Mouse (Mus musculus): ENCODE data around the gene Actg2. TPM values are rescaled to one million over a fixed set of nuclear protein-coding genes. Genes with fewer than 3 reads are reported as not detected.

Actg2 gene
- polyA plus RNA-seq, 1 experiment from 2014 or later: 1.2 TPM

GRCm38 (mm10) chr6:83571840-83572667 lies 36.0 kb upstream of the Actg2 start:
- ATAC-seq (peak; percentile 98), DNase-seq (ENCODE audit: low spot score) (peak; percentile 98)
- Histone ChIP-seq H3K9ac (ENCODE audit: low read length) (peak overlapping the region; percentile 75), H3K4me3 (ENCODE audit: low read depth, low read length) (peak overlapping the region; percentile 47), H3K36me3 (ENCODE audit: control insufficient read depth, insufficient read depth, low read length) (peaks cover 10% of the 10 kb centered on the region; the same call in 1 of the 2 replicates), H3K4me2 (ENCODE audit: low read length) (peak overlapping the region; percentile 92), H3K27ac (ENCODE audit: low read depth, low read length) (peak overlapping the region; percentile 83), H3K27me3 (replicated peaks; ENCODE audit: control insufficient read depth, insufficient read depth, low read length) (no peaks in the 10 kb centered on the region), H3K4me1 (ENCODE audit: control insufficient read depth, insufficient read depth, low read length) (peaks cover 10% of the 10 kb centered on the region), H3K9me3 (replicated peaks; ENCODE audit: control insufficient read depth, low read length) (no peaks in the 10 kb centered on the region)
- WGBS: 5% methylated on average over 37 of the region's 37 CpGs

GRCm38 (mm10) chr6:83568901-83569862 lies 33.1 kb upstream of the Actg2 start:
- no peaks in the 10 kb centered on the region for H3K9me3 ChIP-seq (replicated peaks; ENCODE audit: control insufficient read depth, low read length)
- WGBS: 74% methylated on average over 20 of the region's 20 CpGs
- H3K4me3 ChIP-seq (ENCODE audit: low read depth, low read length): no peak overlapping the region
- no peak for DNase-seq (ENCODE audit: low spot score)
- H3K27me3 ChIP-seq (replicated peaks; ENCODE audit: control insufficient read depth, insufficient read depth, low read length): no peaks in the 10 kb centered on the region
- no peak overlapping the region for H3K9ac ChIP-seq (ENCODE audit: low read length)
- ATAC-seq: no peak
- no peak overlapping the region for H3K4me2 ChIP-seq (ENCODE audit: low read length)
- H3K27ac ChIP-seq (ENCODE audit: low read depth, low read length): no peak overlapping the region
- peaks cover 19% of the 10 kb centered on the region for H3K36me3 ChIP-seq (ENCODE audit: control insufficient read depth, insufficient read depth, low read length)
- peaks cover 10% of the 10 kb centered on the region for H3K4me1 ChIP-seq (ENCODE audit: control insufficient read depth, insufficient read depth, low read length)

DNA sequence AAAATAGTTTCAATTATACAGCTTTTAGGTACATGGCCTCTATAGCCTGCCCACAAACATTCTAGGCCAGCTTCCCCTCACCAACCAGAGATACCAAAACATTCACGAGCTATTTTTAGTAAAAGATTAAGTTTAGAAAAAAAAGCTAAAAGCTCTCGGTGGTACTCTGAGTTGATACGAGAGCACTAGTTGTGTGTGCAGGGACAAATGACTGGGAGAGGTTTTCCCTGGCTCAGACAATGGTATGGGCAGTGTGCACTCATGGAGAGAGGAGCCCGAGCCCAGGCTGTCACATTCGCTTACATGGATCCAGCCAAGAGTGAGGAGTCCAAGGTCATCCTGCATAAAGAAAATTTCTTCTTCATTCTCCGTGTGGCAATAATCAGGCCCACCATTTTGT lies 19.9 kb upstream of the Actg2 start:
- Histone ChIP-seq H3K9me3 (replicated peaks; ENCODE audit: control insufficient read depth, low read length) (no peaks in the 10 kb centered on the region), H3K4me3 (ENCODE audit: low read depth, low read length) (no peak overlapping the region), H3K4me1 (ENCODE audit: control insufficient read depth, insufficient read depth, low read length) (no peaks in the 10 kb centered on the region), H3K27me3 (replicated peaks; ENCODE audit: control insufficient read depth, insufficient read depth, low read length) (no peaks in the 10 kb centered on the region), H3K9ac (ENCODE audit: low read length) (no peak overlapping the region), H3K27ac (ENCODE audit: low read depth, low read length) (no peak overlapping the region), H3K36me3 (ENCODE audit: control insufficient read depth, insufficient read depth, low read length) (peaks cover 68% of the 10 kb centered on the region), H3K4me2 (ENCODE audit: low read length) (no peak overlapping the region)
- no peak for DNase-seq (ENCODE audit: low spot score)
- WGBS: 92% methylated on average over 6 of the region's 6 CpGs
- ATAC-seq: no peak

GRCm38 (mm10) chr6:83548346-83548745 lies 12.3 kb upstream of the Actg2 start:
- Histone ChIP-seq H3K27me3 (replicated peaks; ENCODE audit: control insufficient read depth, insufficient read depth, low read length) (no peaks in the 10 kb centered on the region), H3K9me3 (replicated peaks; ENCODE audit: control insufficient read depth, low read length) (no peaks in the 10 kb centered on the region), H3K27ac (ENCODE audit: low read depth, low read length) (no peak overlapping the region), H3K4me2 (ENCODE audit: low read length) (no peak overlapping the region), H3K4me1 (ENCODE audit: control insufficient read depth, insufficient read depth, low read length) (no peaks in the 10 kb centered on the region), H3K4me3 (ENCODE audit: low read depth, low read length) (no peak overlapping the region), H3K36me3 (ENCODE audit: control insufficient read depth, insufficient read depth, low read length) (peaks cover 39% of the 10 kb centered on the region), H3K9ac (ENCODE audit: low read length) (no peak overlapping the region)
- 33% methylated on average over 5 of the region's 5 CpGs for WGBS
- ATAC-seq: no peak
- DNase-seq (ENCODE audit: low spot score): no peak

GRCm38 (mm10) chr6:83545778-83546177 lies 9.7 kb upstream of the Actg2 start:
- no peak for DNase-seq (ENCODE audit: low spot score)
- Histone ChIP-seq H3K27ac (ENCODE audit: low read depth, low read length) (no peak overlapping the region), H3K27me3 (replicated peaks; ENCODE audit: control insufficient read depth, insufficient read depth, low read length) (no peaks in the 10 kb centered on the region), H3K9me3 (replicated peaks; ENCODE audit: control insufficient read depth, low read length) (no peaks in the 10 kb centered on the region), H3K4me1 (ENCODE audit: control insufficient read depth, insufficient read depth, low read length) (no peaks in the 10 kb centered on the region), H3K9ac (ENCODE audit: low read length) (no peak overlapping the region), H3K36me3 (ENCODE audit: control insufficient read depth, insufficient read depth, low read length) (peaks cover 33% of the 10 kb centered on the region), H3K4me2 (ENCODE audit: low read length) (no peak overlapping the region), H3K4me3 (ENCODE audit: low read depth, low read length) (no peak overlapping the region)
- no peak for ATAC-seq
- WGBS: 81% methylated on average over 3 of the region's 3 CpGs

DNA sequence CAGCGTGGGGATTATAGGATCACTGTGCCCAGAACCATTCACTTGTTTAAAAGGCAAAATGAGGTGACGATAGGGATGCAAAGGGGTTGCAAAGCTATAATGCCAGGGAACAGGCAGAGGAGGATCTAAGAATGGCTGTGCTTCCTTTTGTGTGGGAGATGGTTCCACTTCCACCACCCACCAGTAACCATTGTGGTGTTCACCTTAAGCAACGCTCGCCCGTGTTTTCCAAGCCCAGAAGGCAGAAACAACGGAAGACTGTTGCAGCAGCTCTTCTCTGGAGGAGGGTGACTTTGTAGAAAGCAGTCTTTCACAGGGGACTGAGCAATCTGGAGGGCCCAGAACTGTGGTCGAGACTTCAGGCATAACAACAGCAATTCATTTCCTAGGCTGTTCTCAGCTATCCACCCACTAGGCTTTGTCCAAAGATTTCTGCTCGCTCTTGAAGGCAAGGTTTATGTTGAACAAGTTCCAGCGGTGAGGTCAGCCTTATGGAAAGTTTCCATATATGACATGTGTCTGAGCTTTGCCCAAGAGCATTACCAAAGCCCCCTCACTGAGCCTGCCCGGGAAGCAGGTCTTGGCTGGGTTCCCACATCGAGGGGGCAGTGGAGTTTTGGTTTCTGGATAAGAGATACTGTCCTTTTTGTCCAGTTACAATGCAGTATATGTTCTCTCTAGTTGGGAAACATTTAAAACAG lies 5.8 kb upstream of the Actg2 start:
- Histone ChIP-seq H3K27ac (ENCODE audit: low read depth, low read length) (no peak overlapping the region), H3K27me3 (replicated peaks; ENCODE audit: control insufficient read depth, insufficient read depth, low read length) (no peaks in the 10 kb centered on the region), H3K36me3 (ENCODE audit: control insufficient read depth, insufficient read depth, low read length) (peaks cover 26% of the 10 kb centered on the region), H3K9ac (ENCODE audit: low read length) (no peak overlapping the region), H3K4me1 (ENCODE audit: control insufficient read depth, insufficient read depth, low read length) (no peaks in the 10 kb centered on the region), H3K4me2 (ENCODE audit: low read length) (no peak overlapping the region), H3K4me3 (ENCODE audit: low read depth, low read length) (no peak overlapping the region), H3K9me3 (replicated peaks; ENCODE audit: control insufficient read depth, low read length) (no peaks in the 10 kb centered on the region)
- DNase-seq (ENCODE audit: low spot score) (peak; percentile 49), ATAC-seq (0 out of 2 replicates have a peak, but pooled peaks have one; percentile 23)
- 61% methylated on average over 11 of the region's 11 CpGs for WGBS

DNA sequence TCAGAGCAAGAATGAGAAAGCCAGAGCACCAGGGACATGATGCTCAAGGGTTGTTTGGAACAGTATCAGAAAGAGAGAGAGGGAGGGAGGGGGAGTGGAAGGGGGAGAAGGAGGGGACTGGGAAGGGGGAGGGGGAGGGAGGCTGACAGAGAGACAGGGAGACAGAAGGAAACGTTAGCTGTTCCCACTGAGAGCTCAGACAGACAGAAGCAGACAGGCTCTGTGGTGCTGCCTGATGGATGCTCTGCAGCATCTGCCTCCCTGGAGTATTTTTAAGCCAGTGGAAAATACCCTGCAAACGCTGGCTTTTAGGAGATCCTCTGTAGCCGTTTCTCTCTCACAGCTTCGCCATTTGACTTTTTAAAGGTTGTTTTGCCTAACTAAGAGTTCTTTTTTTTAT lies 4.0 kb upstream of the Actg2 start:
- 54% methylated on average over 4 of the region's 4 CpGs for WGBS

DNA sequence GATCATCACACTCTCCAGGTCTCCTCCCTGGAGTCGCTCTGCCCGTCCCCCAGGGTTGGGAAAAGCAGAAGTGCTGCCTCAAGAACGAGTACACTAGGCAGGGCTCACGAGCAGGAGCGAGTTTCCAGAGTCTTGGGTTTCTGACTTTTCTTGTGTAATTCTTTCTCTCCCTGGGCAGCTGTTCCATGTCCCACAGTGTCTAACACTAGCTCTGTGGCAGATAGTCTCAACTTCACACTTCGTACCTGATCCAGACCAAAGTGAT lies 662 bp upstream of the Actg2 start:
- H3K4me1 ChIP-seq (ENCODE audit: control insufficient read depth, insufficient read depth, low read length): no peaks in the 10 kb centered on the region
- 41% methylated on average over 6 of the region's 6 CpGs for WGBS
- ATAC-seq (no peak), DNase-seq (ENCODE audit: low spot score) (no peak)
- H3K27ac ChIP-seq (ENCODE audit: low read depth, low read length): no peak overlapping the region
- H3K9ac ChIP-seq (ENCODE audit: low read length): no peak overlapping the region
- H3K4me3 ChIP-seq (ENCODE audit: low read depth, low read length): no peak overlapping the region
- H3K27me3 ChIP-seq (replicated peaks; ENCODE audit: control insufficient read depth, insufficient read depth, low read length): no peaks in the 10 kb centered on the region
- H3K4me2 ChIP-seq (ENCODE audit: low read length): no peak overlapping the region
- H3K36me3 ChIP-seq (ENCODE audit: control insufficient read depth, insufficient read depth, low read length): no peaks in the 10 kb centered on the region
- no peaks in the 10 kb centered on the region for H3K9me3 ChIP-seq (replicated peaks; ENCODE audit: control insufficient read depth, low read length)

More for the DNA sequence above, 4.0 kb upstream of the Actg2 start:
- Histone ChIP-seq H3K4me1 (ENCODE audit: control insufficient read depth, insufficient read depth, low read length) (no peaks in the 10 kb centered on the region), H3K9ac (ENCODE audit: low read length) (no peak overlapping the region), H3K27ac (ENCODE audit: low read depth, low read length) (no peak overlapping the region), H3K27me3 (replicated peaks; ENCODE audit: control insufficient read depth, insufficient read depth, low read length) (no peaks in the 10 kb centered on the region), H3K36me3 (ENCODE audit: control insufficient read depth, insufficient read depth, low read length) (peaks cover 10% of the 10 kb centered on the region; the same call in 1 of the 2 replicates), H3K9me3 (replicated peaks; ENCODE audit: control insufficient read depth, low read length) (no peaks in the 10 kb centered on the region), H3K4me2 (ENCODE audit: low read length) (no peak overlapping the region), H3K4me3 (ENCODE audit: low read depth, low read length) (no peak overlapping the region)
- DNase-seq (ENCODE audit: low spot score) (peak; percentile 58), ATAC-seq (no peak)

All from forebrain, embryonic 14.5 days (tissue).